In genomic region chr6:129534057-129534456, GRCm38 (mm10) we compare ENCODE assay signal across 9 mouse cellular contexts. TPM values are rescaled to one million over a fixed set of nuclear protein-coding genes. Genes with fewer than 3 reads are reported as not detected.
DNase-seq lines count a peak whose midpoint lies in the region; ATAC-seq and TF ChIP-seq lines count a peak whose summit lies in the region.
"Had no signal": no experiment of that assay in that cellular context is flagged by ENCODE, and none has a peak within 500 bp of the region (broad histone marks: within the 10 kb centered on the region; RNA-seq: fewer than 3 reads in every experiment).

No protein-coding gene starts in this region.

- TF ChIP-seq POLR2A in liver, adult 2 months (IDR thresholded peaks at IDR 0.05; ENCODE audit: extremely low read depth, insufficient read depth, low read length), result no peak
- no peak for TF ChIP-seq POLR2A in myocyte (IDR thresholded peaks at IDR 0.05; ENCODE audit: insufficient read length, low read depth)

- DNase-seq in liver, adult 2 months (ENCODE audit: extremely low read depth, low read depth, low spot score), result peak; percentile 40
- DNase-seq in liver (no peak), NIH3T3 (ENCODE audit: low read depth) (peak; percentile 70)
- DNase-seq in hindbrain, postnatal 0 days (ENCODE audit: low spot score), result peak; percentile 74
- no peak for DNase-seq in ovary, adult 18-20 months (ENCODE audit: low spot score)
- no peak for DNase-seq in lung, postnatal 4 days

- peak overlapping the region; percentile 94 for H3K27ac ChIP-seq in liver, adult 2 months (replicated peaks; ENCODE audit: insufficient read depth, low read depth, low read length)
- peak overlapping the region; percentile 93 for H3K27ac ChIP-seq in hindbrain, postnatal 0 days

- H3ac ChIP-seq in myocyte (ENCODE audit: control insufficient read depth, insufficient read length), result peak overlapping the region; percentile 33

- H3K27me3 ChIP-seq in liver, adult 2 months (ENCODE audit: control insufficient read depth, insufficient read depth, low read length), result no peaks in the 10 kb centered on the region
- H3K27me3 ChIP-seq in hindbrain, postnatal 0 days (ENCODE audit: insufficient read depth, low read length), result no peaks in the 10 kb centered on the region
- no peaks in the 10 kb centered on the region for H3K27me3 ChIP-seq in myocyte (ENCODE audit: control insufficient read depth, insufficient read depth, insufficient read length)

- H3K36me3 ChIP-seq in liver, adult 2 months (ENCODE audit: control insufficient read depth, insufficient read depth, low read length), result peaks cover 34% of the 10 kb centered on the region
- H3K36me3 ChIP-seq in hindbrain, postnatal 0 days (ENCODE audit: insufficient read depth, low read length), result peaks cover 15% of the 10 kb centered on the region
- peaks cover 13% of the 10 kb centered on the region for H3K36me3 ChIP-seq in myocyte (ENCODE audit: control insufficient read depth, insufficient read depth)

- peaks cover 47% of the 10 kb centered on the region for H3K4me1 ChIP-seq in liver, adult 2 months (ENCODE audit: control insufficient read depth, insufficient read depth, low read length)
- H3K4me1 ChIP-seq in hindbrain, postnatal 0 days (ENCODE audit: insufficient read depth, low read length), result peaks cover 11% of the 10 kb centered on the region

- peaks cover 33% of the 10 kb centered on the region for H3K79me2 ChIP-seq in liver, adult 2 months (ENCODE audit: control insufficient read depth, insufficient read depth, low read length)
- peaks cover 42% of the 10 kb centered on the region for H3K79me2 ChIP-seq in myocyte (ENCODE audit: control insufficient read depth, insufficient read depth)

- H3K4me2 ChIP-seq in hindbrain, postnatal 0 days (ENCODE audit: low read depth, low read length), result peak overlapping the region; percentile 78
- peak overlapping the region; percentile 74 for H3K4me2 ChIP-seq in myocyte (ENCODE audit: low read depth)

- peak overlapping the region; percentile 89 for H3K4me3 ChIP-seq in liver, adult 2 months (ENCODE audit: insufficient read depth, low read depth, low read length)
- peak overlapping the region; percentile 85 for H3K4me3 ChIP-seq in hindbrain, postnatal 0 days (ENCODE audit: low read length)
- H3K4me3 ChIP-seq in myocyte, result peak overlapping the region; percentile 95

- no peak for TF ChIP-seq CTCF in liver, adult 2 months (IDR thresholded peaks at IDR 0.05; ENCODE audit: low read depth, low read length)
- no peak for TF ChIP-seq CTCF in hindbrain, postnatal 0 days (IDR thresholded peaks at IDR 0.05; ENCODE audit: low read depth)

- H3K9ac ChIP-seq in liver, adult 2 months (ENCODE audit: low read depth, low read length), result peak overlapping the region; percentile 93
- peak overlapping the region; percentile 89 for H3K9ac ChIP-seq in hindbrain, postnatal 0 days (replicated peaks; ENCODE audit: low read length)

- ATAC-seq in common myeloid progenitor, adult 5-6 weeks (replicated peaks; ENCODE audit: low read depth, poor library complexity, severe bottlenecking), result peak; percentile 9; the same call in 1 of the 2 replicates
- ATAC-seq in hindbrain, postnatal 0 days, result peak; percentile 65

- H3K9me3 ChIP-seq in hindbrain, postnatal 0 days (ENCODE audit: low read length), result no peaks in the 10 kb centered on the region

- under 1% methylated on average over 9 of the region's 9 CpGs for WGBS in liver, adult 2 months
- WGBS in hindbrain, postnatal 0 days, result 6% methylated on average over 9 of the region's 9 CpGs

TF ChIP-seq in myocyte, 11 proteins besides CTCF, POLR2A, EP300 and RAD21:
- no peak for TF ChIP-seq USF1 (IDR thresholded peaks at IDR 0.05; ENCODE audit: low read depth)

RNA-seq across cellular contexts. Expression of gene Gabarapl1, which starts 1.1 kb away (rescaled TPM):
- total RNA-seq in liver, adult 2 months (2014; rRNA removed), result 355 and 458 TPM in 2 replicates
- polyA plus RNA-seq in liver, adult 2 months (2012; rRNA removed), result 318 and 321 TPM in 2 replicates
- 90.8 and 91.1 TPM in 2 replicates for total RNA-seq in common myeloid progenitor, adult 5-6 weeks (2017)
- total RNA-seq in hindbrain, postnatal 0 days (2014; rRNA removed), result 272 and 286 TPM in 2 replicates
- 272 and 274 TPM in 2 replicates for polyA plus RNA-seq in hindbrain, postnatal 0 days (2015; fragmentation: Nextera tagmentation; extraction: Ambion mirVana)
- 53.6 TPM for polyA plus RNA-seq in myocyte (2012; fragmentation: generic; extraction: Trizol)

RNA-seq across cellular contexts. Expression of gene Tmem52b, which starts 21.7 kb away (rescaled TPM):
- not detected in 2 replicates for total RNA-seq in liver, adult 2 months (2014; rRNA removed)
- polyA plus RNA-seq in liver, adult 2 months (2012; rRNA removed), result not detected in 2 replicates
- total RNA-seq in common myeloid progenitor, adult 5-6 weeks (2017), result 0.18 TPM in 1 of 2 replicates, not detected in the other
- total RNA-seq in hindbrain, postnatal 0 days (2014; rRNA removed), result 0.05 TPM in 1 of 2 replicates, not detected in the other
- not detected in 2 replicates for polyA plus RNA-seq in hindbrain, postnatal 0 days (2015; fragmentation: Nextera tagmentation; extraction: Ambion mirVana)
- polyA plus RNA-seq in myocyte (2012; fragmentation: generic; extraction: Trizol), result not detected
- total RNA-seq: hematopoietic stem cell, adult 5-6 weeks had no signal

RNA-seq across cellular contexts. Expression of gene Olr1, which starts 27.1 kb away (rescaled TPM):
- 0.07 TPM in 1 of 2 replicates, not detected in the other for total RNA-seq in liver, adult 2 months (2014; rRNA removed)
- polyA plus RNA-seq in liver, adult 2 months (2012; rRNA removed), result not detected in 2 replicates
- total RNA-seq in common myeloid progenitor, adult 5-6 weeks (2017), result 0.82 and 1.1 TPM in 2 replicates
- not detected in 2 replicates for total RNA-seq in hindbrain, postnatal 0 days (2014; rRNA removed)
- 0.09 TPM in 1 of 2 replicates, not detected in the other for polyA plus RNA-seq in hindbrain, postnatal 0 days (2015; fragmentation: Nextera tagmentation; extraction: Ambion mirVana)
- polyA plus RNA-seq in myocyte (2012; fragmentation: generic; extraction: Trizol), result 0.11 TPM

RNA-seq across cellular contexts. Expression of gene Klre1, which starts 43.6 kb away (rescaled TPM):
- total RNA-seq in liver, adult 2 months (2014; rRNA removed), result 0.20 and 0.28 TPM in 2 replicates
- 0.07 and 0.10 TPM in 2 replicates for polyA plus RNA-seq in liver, adult 2 months (2012; rRNA removed)
- total RNA-seq in common myeloid progenitor, adult 5-6 weeks (2017), result 2.0 TPM in 1 of 2 replicates, not detected in the other
- not detected in 2 replicates for total RNA-seq in hindbrain, postnatal 0 days (2014; rRNA removed)
- 0.21 TPM in 1 of 2 replicates, not detected in the other for polyA plus RNA-seq in hindbrain, postnatal 0 days (2015; fragmentation: Nextera tagmentation; extraction: Ambion mirVana)
- not detected for polyA plus RNA-seq in myocyte (2012; fragmentation: generic; extraction: Trizol)
- total RNA-seq: hematopoietic stem cell, adult 5-6 weeks had no signal

RNA-seq across cellular contexts. Expression of gene Klrd1, which starts 57.5 kb away (rescaled TPM):
- total RNA-seq in liver, adult 2 months (2014; rRNA removed), result 0.83 and 1.3 TPM in 2 replicates
- 0.13 and 0.14 TPM in 2 replicates for polyA plus RNA-seq in liver, adult 2 months (2012; rRNA removed)
- total RNA-seq in common myeloid progenitor, adult 5-6 weeks (2017), result 2.8 and 7.4 TPM in 2 replicates
- total RNA-seq in hindbrain, postnatal 0 days (2014; rRNA removed), result not detected in 2 replicates
- not detected in 2 replicates for polyA plus RNA-seq in hindbrain, postnatal 0 days (2015; fragmentation: Nextera tagmentation; extraction: Ambion mirVana)
- not detected for polyA plus RNA-seq in myocyte (2012; fragmentation: generic; extraction: Trizol)

Comparison
In these comparisons a context has a peak if more than half of its experiments do, and no peak if none do; other contexts are left out.
1. DNase-seq: peak in liver, adult 2 months (single experiment), NIH3T3 (single experiment) and hindbrain, postnatal 0 days (single experiment); none in liver (single experiment), ovary, adult 18-20 months (single experiment) and lung, postnatal 4 days (0 of 2).
2. Peak in every context shown above with its lines, with median percentiles within 50 percentile points of each other: H3K4me3 ChIP-seq.